Mouse (Mus musculus) c-Kit-positive CD71-negative TER-119-negative erythroid progenitor cells, embryonic 14.5 days (primary cell): ENCODE measurements around the gene Tmem235.
A peak's percentile ranks its signal among the peaks of the same experiment; 100 is the strongest.
"Not testable (repeated sequence)": the region's sequence is repeated elsewhere in the genome, so short reads cannot be mapped to it uniquely, and the experiment has no call there.

Source experiments
- DNase-seq: peaks from one replicate; pipeline ENCODE4 v3.0.0-alpha.2; 2013; ENCODE audit warnings: low read depth

The Tmem235 gene

DNA sequence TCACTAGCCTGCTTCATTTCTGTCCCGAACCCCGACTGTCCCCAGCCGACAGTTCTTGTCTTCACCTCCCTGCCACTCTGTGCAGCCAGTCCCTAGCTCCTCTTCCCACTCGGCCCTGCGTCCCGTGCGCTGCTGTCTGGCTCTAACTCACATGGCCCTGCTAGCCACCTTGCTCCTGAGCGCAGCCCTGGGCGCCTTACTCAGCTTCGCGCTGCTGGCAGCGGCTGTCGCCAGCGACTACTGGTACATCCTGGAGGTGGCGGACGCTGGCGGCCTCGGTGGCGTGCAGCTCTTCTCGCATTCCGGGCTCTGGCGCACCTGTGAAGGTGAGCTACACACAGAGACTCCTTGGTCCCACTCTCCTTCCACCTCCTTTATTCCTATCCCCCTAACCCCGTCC, at the start of gene Tmem235:
Gene Tmem235, plus strand, starts transcription at position 152 of the 400 bp plus-strand sequence.
- no peak for DNase-seq

DNA sequence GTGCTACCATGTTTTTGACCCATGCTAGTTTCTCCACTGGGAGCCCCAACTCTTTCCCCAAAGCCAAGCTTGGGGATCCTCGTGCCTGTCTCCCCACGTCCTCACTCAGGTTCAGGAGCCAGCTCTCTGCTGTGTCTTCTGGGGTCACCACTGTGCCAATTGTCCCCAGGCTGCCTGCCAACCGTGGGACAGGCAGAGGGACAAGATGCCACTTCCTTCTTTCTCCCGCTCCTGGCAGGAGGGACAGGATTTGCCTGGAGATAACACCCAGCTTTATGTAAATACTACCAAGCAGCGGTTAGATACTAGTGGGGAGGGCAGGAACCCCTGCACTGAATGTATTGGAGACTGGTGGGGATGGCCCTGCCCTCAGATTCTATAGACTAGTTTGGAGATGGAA, 46.7 kb upstream of the Tmem235 start:
- no peak for DNase-seq

DNA sequence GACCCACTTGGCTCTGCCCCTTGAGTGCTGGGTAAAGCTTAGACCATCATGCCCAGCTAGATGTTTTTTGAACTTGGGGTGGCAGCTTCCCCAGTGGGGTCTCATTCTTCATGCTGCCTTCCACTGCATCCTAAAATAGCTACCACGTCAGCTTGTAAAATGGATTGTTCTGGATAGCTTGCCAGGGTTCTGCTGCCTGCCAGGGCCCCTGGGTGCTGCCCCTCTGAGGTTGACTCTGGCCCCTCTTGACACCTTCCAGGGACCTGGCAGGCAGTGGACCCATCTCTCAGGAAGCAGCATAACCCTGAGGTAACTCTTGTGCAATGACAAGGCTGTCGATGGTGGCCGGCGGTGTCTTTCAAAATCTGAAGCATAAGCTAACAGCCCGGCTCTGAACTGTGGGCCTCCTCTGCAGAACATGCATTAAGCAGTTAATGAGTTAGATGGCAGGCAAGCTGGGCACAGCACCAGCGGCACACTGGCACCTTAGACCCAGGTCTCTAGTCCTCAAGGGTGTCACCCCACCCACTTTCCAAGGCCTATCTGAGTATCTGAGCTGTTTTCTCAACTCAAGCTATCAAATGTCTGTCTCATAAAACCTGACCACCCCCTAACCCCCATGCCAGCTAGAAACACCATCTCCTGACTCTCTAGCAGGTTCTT, 45.7 kb upstream of the Tmem235 start:
- DNase-seq, result no peak

DNA sequence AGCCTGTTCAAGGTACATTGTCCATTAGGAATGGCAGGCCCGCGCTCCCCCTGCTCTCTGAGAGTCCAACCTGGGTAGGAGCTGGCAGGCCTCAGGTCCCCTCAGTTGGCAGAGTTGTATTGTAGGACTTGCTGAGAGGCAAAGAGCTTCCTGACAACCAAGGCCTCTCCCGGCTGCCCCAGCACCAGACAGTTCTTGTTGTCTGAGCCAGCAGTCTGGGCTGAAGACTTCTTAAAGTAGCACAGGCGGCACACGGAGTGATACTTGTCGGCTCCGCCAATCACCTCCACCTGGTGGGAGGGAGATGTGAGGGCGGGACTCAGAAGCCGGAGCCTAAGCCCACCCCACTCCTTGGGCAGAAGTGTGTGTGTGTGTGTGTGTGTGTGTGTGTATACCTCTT, 44.7 kb upstream of the Tmem235 start:
- not testable (repeated sequence) for DNase-seq

DNA sequence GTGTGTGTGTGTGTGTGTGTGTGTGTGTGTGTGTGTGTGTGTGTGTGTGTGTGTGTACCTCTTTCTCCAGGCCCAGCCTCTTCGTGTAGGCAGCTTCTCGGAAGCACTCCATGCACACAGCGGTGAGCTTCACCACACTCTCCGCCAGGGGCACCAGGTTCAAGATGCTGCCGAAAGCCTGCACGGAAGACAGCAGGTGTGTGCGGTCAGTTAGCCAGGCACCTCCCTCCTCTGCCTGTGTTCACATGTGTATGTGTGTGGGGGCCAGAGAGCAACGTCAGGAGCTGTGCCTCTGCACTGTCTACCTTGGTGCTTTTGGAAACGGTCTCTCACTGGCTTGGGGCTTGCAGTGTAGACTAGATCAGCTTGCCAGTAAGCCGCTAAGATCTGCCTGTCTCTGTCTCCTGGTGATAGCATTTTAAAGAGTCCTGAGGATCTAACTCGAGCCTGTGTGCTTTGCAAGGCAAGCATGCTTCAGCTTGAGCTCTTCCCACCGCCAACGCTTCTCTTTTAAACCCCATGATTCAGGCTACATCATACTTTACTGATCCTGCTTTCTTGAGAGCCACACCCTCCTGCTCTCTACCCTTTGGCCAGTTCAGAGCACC, 44.1 kb upstream of the Tmem235 start:
- DNase-seq, result no peak

DNA sequence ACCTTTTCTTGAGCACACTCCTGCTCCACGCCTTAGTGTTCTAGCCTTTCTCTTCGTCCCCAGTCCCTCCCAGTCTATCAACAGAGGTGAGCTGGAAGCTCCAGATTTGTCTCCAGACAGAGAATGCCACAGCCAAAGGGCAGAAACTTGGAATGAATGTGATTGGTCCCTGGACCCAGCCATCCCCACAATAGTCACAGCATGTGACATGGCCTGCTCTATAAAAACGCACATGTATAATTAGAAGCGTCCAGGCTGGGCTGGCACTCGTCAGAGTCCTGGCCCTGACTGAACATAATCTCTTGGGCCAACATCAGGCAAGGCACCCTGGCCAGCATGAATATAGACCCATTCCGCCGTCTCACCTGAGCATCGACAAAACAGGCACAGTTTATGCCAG, 41.5 kb upstream of the Tmem235 start:
- no peak for DNase-seq

DNA sequence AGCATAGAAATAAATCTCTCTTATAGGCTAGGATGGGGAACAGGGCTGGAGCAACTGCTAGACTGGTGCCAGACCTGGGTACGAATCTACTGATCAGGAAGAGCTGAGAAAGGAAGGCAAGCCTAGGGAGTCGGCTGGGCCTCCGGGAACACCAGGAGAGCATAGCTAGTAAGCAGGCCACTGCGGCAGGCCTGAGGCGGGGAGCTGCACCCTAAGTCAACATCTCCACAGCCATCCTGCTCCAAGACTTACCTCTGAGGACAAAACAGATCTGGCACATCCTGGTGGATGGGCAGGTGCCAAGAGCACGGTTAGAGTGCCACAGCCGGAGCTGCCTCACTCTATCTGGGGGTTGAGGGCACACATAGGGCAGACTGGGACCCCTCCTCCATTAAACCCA, 40.4 kb upstream of the Tmem235 start:
- DNase-seq, result no peak

DNA sequence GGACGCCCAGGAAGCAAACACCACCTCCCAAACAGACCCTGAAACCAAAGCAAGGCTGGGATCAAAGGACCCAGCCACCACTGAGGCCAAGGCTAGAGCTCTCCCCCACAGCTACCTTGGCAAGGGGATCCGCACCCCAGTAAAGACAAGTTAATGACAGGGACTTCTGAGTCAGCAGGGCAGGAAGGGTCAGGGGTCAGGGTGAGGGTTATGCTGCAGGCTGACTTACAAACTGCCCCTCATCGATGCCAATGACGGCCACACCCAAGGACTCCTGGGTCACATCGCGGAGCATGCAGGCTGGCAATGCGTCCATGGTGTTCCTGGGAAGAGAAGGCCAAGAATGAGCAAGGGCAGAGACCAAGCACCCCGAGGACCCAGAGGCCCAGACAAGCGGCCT, 38.7 kb upstream of the Tmem235 start:
- DNase-seq, result no peak

DNA sequence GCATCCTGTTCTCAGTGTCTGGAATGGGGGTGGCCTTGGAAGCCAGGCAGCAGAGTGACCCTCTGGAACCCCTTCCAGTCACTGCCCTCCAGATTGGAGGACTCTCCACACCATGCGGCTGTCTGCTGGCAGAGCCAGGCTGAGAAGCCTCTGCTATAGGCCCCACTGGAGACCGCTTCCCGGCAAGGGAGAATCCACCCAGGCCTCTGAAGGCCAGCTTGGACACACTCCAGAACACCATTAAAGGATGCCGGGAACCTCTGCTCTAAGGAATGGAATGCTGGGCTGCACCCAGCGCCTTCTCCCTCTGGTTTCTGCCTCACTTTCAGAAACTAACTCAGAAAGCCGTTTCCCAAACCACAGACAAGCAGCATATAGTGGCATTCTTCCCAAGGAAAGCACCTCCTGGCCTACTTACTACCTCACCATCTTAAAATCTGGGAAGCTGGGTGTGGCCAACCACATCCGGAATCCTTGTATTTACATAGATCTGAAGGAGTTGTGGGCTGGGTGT, 37.8 kb upstream of the Tmem235 start:
- DNase-seq, result no peak

DNA sequence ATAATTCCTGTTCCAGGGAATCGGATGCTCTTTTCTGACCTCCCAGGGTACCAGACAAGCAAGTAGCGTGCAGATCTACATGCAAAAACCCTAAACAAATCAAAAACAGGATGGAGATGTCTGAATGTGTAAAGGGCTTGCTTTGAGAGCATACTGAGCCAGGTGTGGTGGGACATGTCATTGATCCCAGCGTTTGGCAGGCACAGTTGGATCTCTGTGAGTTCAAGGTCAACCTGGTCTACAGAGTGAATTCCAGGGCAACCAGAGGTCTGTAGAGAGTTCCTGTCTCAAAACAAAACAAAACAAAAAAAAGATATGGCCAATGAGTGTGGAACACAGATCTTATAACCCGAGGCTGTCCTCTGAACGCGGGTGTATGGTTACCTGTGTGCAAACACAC, 37.1 kb upstream of the Tmem235 start:
- no peak for DNase-seq

DNA sequence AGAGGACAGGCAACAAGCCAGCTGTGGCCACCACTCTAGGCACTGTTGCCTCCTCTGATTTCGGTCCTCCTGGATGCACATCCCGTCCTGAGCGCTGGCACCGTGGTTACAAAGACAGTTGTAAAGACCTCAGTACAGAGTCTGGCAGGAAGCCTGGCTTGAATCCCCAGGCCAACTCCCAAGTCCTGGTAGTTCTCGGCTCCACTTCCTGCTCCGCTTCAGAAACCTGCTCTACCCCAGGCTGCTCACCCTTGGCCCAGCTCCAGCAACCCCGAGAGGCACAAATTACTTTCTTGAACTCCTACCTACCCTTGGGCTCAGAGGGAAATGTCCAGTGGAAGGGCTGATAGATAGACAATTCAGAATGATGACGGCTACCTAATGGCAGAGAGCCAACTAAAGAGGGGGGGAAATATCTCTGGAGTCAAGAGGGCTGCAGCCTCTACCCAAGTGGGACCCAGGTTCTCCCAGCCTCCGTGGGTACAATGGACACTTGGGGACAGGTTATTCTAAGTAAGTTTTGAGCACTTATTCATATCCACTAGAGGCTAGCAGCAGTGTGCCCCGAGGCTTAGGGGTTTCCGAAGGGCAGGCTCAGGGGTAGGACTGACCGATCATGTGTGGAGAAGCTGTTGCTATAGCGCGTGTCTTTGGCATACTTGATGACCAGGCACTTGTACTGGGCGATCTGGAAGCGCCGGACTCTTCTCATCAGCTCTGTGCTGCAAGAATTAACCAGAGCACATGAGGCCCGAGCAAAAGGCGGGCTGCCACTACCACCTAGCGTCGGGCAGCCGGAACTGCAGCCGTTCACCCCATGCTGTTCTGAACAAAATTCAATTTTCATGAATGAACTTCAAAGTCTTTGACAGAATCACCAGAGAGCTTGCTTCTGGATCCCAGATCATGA, 36.2 kb upstream of the Tmem235 start:
- no peak for DNase-seq

DNA sequence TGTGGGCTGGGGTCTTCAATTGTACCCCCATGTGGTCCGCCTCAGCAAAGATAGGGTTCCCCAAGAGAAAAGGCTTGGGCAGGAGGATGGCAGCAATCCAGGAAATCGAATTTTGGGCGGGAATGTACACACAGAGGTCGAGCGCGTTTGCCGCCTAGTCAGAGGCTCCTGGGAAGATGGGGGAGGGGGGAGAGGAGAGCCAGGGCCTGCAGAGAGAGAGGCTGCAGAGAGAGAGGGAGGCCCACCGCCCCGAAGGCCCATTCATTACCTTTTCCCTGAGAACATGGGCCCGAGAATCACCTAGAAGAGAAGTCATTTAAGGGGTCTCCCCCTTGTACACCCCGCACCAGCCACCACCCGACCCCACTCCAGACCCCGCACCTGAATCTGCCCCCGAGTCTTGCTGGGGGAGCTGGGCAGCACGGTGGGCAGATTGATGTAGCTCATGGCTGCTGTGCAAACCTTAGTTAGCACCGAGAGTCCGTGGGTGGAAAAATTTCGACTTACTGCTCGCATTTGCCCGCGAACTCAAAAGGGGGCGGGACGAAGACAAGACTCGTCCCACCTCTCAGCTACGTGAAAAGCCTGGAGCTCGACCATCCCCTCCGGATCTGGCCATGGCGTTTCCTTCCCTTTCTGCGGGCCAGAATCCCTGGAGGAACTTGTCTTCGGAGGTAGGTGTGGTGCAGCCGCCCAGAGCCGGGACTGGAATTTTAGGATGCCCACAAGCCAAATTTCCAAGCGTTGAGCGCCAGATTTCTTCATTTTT, 35.0 kb upstream of the Tmem235 start, which contains the start of the genes Afmid and Tk1:
Gene Afmid, plus strand, starts transcription at position 592 of the 769 bp plus-strand sequence.
Gene Tk1, minus strand, starts transcription at position 760 of the 769 bp plus-strand sequence.
- DNase-seq, result peak; percentile 84

DNA sequence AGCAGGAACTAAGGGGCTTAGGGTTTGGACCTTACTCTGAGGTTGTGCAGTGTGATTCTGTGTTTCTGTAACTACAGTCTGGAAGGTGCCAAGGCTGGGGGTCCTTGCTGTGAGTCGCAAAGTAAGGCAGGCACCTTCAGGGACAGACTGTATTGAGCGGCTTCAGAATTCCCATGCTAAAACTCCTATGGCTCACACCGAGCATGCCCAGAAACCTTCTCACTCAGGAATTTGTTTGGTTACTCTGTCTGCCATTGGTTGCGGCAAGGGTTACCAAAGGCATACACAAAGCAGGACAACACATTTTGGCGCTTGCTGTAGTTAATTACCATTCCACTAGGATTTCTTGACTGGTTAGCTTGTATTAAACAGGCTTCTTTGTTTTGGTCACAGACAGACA, 34.4 kb upstream of the Tmem235 start:
- no peak for DNase-seq

DNA sequence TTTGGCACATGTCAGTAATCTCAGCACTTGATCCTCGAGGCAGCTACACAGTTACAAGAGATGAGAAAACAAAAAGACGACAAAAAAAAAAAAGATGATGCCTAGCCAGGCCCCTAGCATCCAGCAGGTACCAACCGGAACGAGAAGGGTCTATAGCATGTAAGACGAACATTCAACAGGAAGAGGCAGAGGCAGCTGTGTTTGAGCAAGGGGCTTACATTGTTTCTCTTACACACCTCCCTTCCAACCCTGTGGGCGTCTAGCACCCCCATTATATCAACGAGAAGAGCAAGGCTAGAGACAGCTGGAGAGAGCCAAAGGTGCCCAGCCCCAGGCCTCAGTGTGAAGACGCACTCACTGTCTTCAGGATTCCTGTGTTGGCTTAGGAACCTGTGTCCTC, 33.6 kb upstream of the Tmem235 start:
- no peak for DNase-seq

DNA sequence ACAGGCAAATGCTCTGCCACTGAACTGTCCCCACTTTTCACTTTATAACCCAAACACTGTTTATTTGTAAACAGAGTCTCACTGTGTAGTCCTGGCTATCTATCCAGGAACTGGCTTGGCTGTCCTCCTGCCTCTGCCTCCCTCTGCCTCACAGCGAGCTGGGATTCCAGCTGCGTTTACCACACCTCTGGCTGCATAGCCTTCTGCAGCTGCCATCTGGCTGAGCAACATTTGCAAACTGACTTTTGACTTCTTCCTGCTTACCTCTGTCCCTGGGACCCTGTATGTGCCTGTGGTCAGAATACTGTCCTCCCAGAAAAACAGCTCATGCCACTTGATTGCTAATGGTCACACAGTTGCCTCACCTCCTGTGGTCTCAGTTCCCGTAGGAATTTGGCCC, 33.2 kb upstream of the Tmem235 start:
- DNase-seq, result no peak

DNA sequence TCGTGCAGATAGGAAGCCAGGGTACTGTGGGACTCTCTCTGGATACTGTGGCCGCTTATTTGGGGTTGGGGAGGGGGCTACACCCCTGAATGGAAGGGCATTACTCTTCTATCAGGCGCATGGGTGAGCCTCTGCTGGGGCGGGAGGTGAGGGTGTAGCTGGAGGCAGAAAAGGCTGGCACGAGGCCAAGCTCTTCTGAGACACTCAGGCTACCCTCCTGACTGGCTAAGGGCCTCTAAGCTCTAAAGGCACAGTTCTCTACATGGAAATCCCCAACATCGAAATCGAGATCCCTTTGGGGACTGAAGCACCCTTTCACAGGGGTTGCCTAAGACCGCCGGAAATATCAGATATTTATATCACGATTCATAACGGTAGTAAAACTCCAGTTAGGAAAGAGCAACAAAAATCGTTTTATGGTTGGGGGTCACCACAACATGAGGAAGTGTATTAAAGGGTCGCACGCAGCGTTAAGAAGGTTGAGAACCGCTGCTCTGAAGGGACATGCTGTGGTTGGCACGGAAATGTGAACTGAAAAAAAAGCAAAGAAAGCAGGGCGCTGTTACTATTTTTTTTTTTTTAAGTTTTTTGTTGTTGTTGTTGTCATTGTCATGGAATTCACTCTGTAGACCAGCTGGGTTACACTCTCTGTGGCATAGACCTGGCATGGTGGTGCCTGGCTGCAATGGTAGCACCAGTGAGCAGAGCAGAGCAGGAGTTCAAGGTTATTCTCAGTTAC, 32.2 kb upstream of the Tmem235 start:
- DNase-seq, result no peak

DNA sequence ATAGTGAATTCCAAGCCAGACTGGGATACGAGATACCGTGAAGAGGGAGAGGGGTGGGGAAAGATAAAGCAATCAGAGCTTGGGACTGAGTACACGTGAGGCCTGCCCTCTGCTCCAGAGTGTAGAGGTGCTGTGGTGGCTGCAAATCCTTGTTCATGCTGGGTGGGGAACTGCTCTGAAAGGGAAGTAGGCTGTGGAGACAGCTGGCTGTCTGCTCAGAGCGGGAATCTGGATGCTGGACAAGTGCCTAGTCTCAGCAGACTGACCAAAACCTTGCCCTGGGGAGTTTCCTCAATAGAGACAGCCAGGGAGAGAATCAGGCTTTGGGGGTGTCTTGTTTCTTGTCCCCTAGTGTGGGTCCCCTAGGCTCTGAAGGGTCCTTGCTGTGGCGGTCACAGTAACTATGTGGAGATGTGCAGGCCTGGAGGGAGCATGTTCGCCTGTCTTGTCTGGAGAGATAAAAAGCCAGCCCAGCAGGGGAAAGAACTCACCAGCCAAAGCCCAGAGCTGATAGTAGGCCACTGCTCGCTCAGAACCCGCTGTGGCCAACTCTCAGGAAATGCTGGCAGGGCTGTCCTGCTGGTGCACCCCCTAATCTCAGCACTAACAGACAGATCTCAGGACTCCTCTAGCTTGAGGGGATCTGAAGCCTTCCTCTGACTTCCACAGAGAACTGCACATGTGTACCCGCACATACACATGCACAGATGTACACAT, 31.5 kb upstream of the Tmem235 start:
- no peak for DNase-seq

DNA sequence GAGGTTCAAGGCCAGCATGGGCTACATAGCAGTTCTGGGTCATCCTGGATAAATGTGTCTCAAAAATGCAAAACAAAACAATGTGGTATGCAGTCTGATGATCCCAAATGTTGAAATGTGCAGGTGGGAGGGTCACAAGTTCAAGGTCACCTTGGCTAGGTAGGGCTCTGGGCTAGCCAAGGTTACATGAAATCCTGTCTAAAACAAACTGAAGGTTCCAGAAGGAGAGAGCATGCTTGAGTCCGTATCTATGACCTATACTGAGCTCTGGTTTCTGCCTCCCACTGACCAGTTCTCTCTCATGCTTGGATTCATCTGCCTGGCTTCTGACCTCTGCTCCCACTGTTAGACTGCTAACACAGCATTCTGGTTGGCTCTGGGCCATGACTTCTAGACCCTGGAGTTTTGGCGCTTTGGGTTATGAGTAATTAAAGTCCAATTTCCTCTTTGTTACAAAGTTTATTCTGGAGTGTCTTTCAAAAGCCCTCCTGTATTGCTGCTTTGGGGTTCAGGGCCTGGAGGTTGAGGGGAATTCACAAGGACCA, 30.8 kb upstream of the Tmem235 start:
- no peak for DNase-seq

DNA sequence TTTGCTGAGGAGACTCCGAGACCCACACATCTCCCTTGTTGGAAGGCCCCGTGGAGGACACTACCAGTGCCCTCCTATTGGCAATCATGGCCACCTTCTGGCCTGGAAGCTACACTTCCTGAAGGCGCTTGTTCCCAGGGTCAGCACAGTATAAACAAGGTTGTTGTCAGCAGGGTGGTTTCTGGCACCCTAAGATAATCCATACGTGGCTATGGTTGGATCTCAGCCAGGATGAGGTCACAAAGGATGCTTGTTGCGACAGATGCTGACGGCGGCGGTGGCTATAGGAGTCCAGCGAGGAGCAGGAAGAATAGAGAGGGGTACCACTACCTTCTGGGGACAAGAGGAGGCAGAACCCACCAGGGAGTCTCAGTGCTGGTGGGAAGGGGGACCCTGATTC, 30.2 kb upstream of the Tmem235 start:
- DNase-seq, result no peak
